Mouse (Mus musculus): Measurements from ENCODE around the gene Nfix.
"Not testable (repeated sequence)": the region's sequence is repeated elsewhere in the genome, so short reads cannot be mapped to it uniquely, and the experiment has no call there.

Nfix gene

GRCm38 (mm10) chr8:84834002-84834865 is 34.1 kb upstream of the Nfix start:
- in situ Hi-C loops (cut with MboI; ENCODE audit: low pct_unique_long_range_greater_than_20kb in 1 of 2, low sequenced_read_pairs in 2 of 2, unreplicated experiment in 1 of 2) = no loop called here

- in situ Hi-C loops (cut with MboI; ENCODE audit: low pct_unique_long_range_greater_than_20kb in 1 of 2, low sequenced_read_pairs in 2 of 2, unreplicated experiment in 1 of 2) = no loop called here
Measured at GRCm38 (mm10) chr8:84832759-84833742, 32.9 kb upstream of the Nfix start.

GRCm38 (mm10) chr8:84832034-84832717 is 32.0 kb upstream of the Nfix start:
- in situ Hi-C loops (cut with MboI; ENCODE audit: low pct_unique_long_range_greater_than_20kb in 1 of 2, low sequenced_read_pairs in 2 of 2, unreplicated experiment in 1 of 2) = no loop called here

- in situ Hi-C loops (cut with MboI; ENCODE audit: low pct_unique_long_range_greater_than_20kb in 1 of 2, low sequenced_read_pairs in 2 of 2, unreplicated experiment in 1 of 2) = no loop called here
Measured at GRCm38 (mm10) chr8:84831490-84831889, 31.3 kb upstream of the Nfix start, which contains the start of gene Gadd45gip1. TSS of gene Gadd45gip1 (plus strand) at chr8:84831522.

GRCm38 (mm10) chr8:84826518-84826917 is 26.4 kb upstream of the Nfix start:
- in situ Hi-C loops (cut with MboI; ENCODE audit: low pct_unique_long_range_greater_than_20kb in 1 of 2, low sequenced_read_pairs in 2 of 2, unreplicated experiment in 1 of 2) = not testable (repeated sequence)

- in situ Hi-C loops (cut with MboI; ENCODE audit: low pct_unique_long_range_greater_than_20kb in 1 of 2, low sequenced_read_pairs in 2 of 2, unreplicated experiment in 1 of 2) = no loop called here
Measured at GRCm38 (mm10) chr8:84825636-84826035, 25.5 kb upstream of the Nfix start.

- in situ Hi-C loops (cut with MboI; ENCODE audit: low pct_unique_long_range_greater_than_20kb in 1 of 2, low sequenced_read_pairs in 2 of 2, unreplicated experiment in 1 of 2) = no loop called here
Measured at GRCm38 (mm10) chr8:84823653-84824052, 23.5 kb upstream of the Nfix start.

- in situ Hi-C loops (cut with MboI; ENCODE audit: low pct_unique_long_range_greater_than_20kb in 1 of 2, low sequenced_read_pairs in 2 of 2, unreplicated experiment in 1 of 2) = no loop called here
Measured at GRCm38 (mm10) chr8:84822723-84823122, 22.6 kb upstream of the Nfix start, which contains the start of gene Dand5. TSS of gene Dand5 (minus strand) at chr8:84822823.

- in situ Hi-C loops (cut with MboI; ENCODE audit: low pct_unique_long_range_greater_than_20kb in 1 of 2, low sequenced_read_pairs in 2 of 2, unreplicated experiment in 1 of 2) = loop anchor here in 1 of 2 experiments (5.0 kb wide), 1 partner anchor 114 kb away; the partner anchor contains the start of gene Lyl1
Measured at GRCm38 (mm10) chr8:84816117-84816516, 16.0 kb upstream of the Nfix start.

GRCm38 (mm10) chr8:84815547-84815946 is 15.4 kb upstream of the Nfix start:
- in situ Hi-C loops (cut with MboI; ENCODE audit: low pct_unique_long_range_greater_than_20kb in 1 of 2, low sequenced_read_pairs in 2 of 2, unreplicated experiment in 1 of 2) = loop anchor here in 1 of 2 experiments (5.0 kb wide), 1 partner anchor 113 kb away; the partner anchor contains the start of gene Lyl1

- in situ Hi-C loops (cut with MboI; ENCODE audit: low pct_unique_long_range_greater_than_20kb in 1 of 2, low sequenced_read_pairs in 2 of 2, unreplicated experiment in 1 of 2) = loop anchor here in 1 of 2 experiments (5.0 kb wide), 1 partner anchor 112 kb away; the partner anchor contains the start of gene Lyl1
Measured at GRCm38 (mm10) chr8:84814555-84815441, 14.7 kb upstream of the Nfix start.

GRCm38 (mm10) chr8:84814240-84814554 is 14.1 kb upstream of the Nfix start:
- in situ Hi-C loops (cut with MboI; ENCODE audit: low pct_unique_long_range_greater_than_20kb in 1 of 2, low sequenced_read_pairs in 2 of 2, unreplicated experiment in 1 of 2) = no loop called here

- in situ Hi-C loops (cut with MboI; ENCODE audit: low pct_unique_long_range_greater_than_20kb in 1 of 2, low sequenced_read_pairs in 2 of 2, unreplicated experiment in 1 of 2) = no loop called here
Measured at GRCm38 (mm10) chr8:84813830-84814229, 13.7 kb upstream of the Nfix start.

- in situ Hi-C loops (cut with MboI; ENCODE audit: low pct_unique_long_range_greater_than_20kb in 1 of 2, low sequenced_read_pairs in 2 of 2, unreplicated experiment in 1 of 2) = no loop called here
Measured at GRCm38 (mm10) chr8:84813059-84813458, 12.9 kb upstream of the Nfix start.

GRCm38 (mm10) chr8:84811303-84811702 is 11.2 kb upstream of the Nfix start:
- in situ Hi-C loops (cut with MboI; ENCODE audit: low pct_unique_long_range_greater_than_20kb in 1 of 2, low sequenced_read_pairs in 2 of 2, unreplicated experiment in 1 of 2) = no loop called here

- in situ Hi-C loops (cut with MboI; ENCODE audit: low pct_unique_long_range_greater_than_20kb in 1 of 2, low sequenced_read_pairs in 2 of 2, unreplicated experiment in 1 of 2) = no loop called here
Measured at GRCm38 (mm10) chr8:84810896-84811295, 10.8 kb upstream of the Nfix start.

GRCm38 (mm10) chr8:84809941-84810280 is 9.8 kb upstream of the Nfix start:
- in situ Hi-C loops (cut with MboI; ENCODE audit: low pct_unique_long_range_greater_than_20kb in 1 of 2, low sequenced_read_pairs in 2 of 2, unreplicated experiment in 1 of 2) = loop anchor here in 1 of 2 experiments (5.0 kb wide), 1 partner anchor 113 kb away; no protein-coding TSS in a partner anchor
